Mouse (Mus musculus): Measurements from ENCODE around the gene Me1. TPM values are rescaled to one million over a fixed set of nuclear protein-coding genes. Genes with fewer than 3 reads are reported as not detected.
A peak's percentile ranks its signal among the peaks of the same experiment; 100 is the strongest.

Me1 gene
- total RNA-seq, 2 experiments from 2014 or later = 40.0 to 41.5 TPM

GRCm38 (mm10) chr9:86708921-86709320 lies 13.2 kb upstream of the Me1 start:
- no peak for DNase-seq

- no peak for DNase-seq
Measured at GRCm38 (mm10) chr9:86707431-86707830, 11.7 kb upstream of the Me1 start.

GRCm38 (mm10) chr9:86701844-86702243 lies 6.1 kb upstream of the Me1 start:
- DNase-seq = no peak

- no peak for DNase-seq
Measured at GRCm38 (mm10) chr9:86701264-86701663, 5.5 kb upstream of the Me1 start.

GRCm38 (mm10) chr9:86695199-86695817 lies 445 bp downstream of the Me1 start:
- DNase-seq = peak; percentile 41

GRCm38 (mm10) chr9:86694644-86695043 lies 1.1 kb downstream of the Me1 start:
- no peak for DNase-seq

DNA sequence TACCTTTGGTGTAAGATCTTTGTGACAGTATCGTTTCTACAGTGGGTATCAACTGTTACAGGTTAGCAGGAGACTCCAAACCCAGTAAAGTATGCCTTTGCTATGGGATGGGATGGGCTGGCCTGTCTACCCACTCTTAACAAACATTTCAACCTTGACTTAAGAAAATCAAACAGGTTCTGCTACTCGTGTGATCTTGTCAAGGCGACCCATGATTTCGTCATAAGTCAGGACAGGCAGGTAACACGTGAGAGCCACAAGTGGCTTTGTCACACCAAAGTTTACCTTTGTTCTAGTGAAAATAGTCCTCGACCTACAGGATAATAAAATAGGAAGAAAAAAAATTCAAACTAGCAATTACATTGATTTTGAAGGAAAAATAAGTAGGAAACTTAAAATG lies 1.8 kb downstream of the Me1 start:
- no peak for DNase-seq

DNA sequence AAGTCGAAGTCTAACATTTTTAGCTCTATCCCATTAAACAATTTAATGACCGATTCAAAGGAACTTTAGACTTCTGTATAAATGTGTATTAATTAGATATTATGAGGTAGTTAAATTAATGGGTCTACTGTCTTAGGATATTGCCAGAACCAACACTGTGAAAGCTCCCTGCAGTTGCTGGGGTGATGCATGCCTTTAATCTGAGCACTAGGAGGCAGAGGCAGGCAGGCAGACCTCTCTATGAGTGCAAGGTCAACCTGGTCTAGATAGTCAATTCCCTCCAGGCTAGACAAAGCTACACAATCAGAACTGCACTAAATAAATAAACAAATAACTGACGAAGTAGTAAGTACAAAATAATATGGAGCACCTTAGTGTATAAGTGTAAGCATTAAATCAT lies 3.1 kb downstream of the Me1 start:
- no peak for DNase-seq

- DNase-seq = no peak
Measured at GRCm38 (mm10) chr9:86692251-86692650, 3.5 kb downstream of the Me1 start.

GRCm38 (mm10) chr9:86691101-86691500 lies 4.7 kb downstream of the Me1 start:
- no peak for DNase-seq

GRCm38 (mm10) chr9:86683713-86684209 lies 12.0 kb downstream of the Me1 start:
- DNase-seq = no peak

DNA sequence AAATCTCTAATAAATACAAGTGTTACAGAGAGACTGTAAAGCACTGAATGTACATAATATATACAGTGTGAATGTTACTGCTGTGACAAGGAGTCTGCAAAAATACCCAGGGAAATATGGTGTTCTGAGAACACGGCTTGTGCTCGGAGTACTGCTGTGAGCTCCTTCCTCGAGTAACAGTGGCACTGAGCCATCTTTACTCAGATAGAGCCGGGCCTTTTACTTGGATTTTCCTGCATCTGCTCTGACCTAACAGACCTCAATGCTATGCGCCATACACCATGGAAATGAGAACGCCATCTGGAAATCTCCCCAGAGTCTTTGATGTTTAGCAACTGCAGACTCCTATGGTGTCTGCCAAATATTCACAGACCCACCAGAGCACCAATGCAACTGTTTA lies 12.9 kb downstream of the Me1 start:
- DNase-seq = no peak

DNA sequence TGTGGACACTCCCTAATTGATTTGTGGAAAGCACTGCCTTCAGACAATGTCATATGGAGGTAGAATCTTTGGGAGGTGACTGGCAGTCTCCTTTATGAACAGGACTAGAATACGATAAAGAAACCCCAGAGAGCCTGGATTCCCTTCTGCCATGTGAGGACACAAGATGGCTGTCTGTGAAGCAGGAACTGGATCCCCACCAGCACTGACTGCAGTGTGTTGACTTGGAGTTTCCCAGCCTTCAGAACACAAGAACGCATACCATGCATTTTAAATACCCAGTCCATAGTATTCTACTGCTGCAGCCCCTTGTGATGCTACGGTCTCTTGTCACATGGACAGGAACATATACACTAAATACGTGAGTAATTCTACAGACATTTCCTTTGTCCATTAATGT lies 13.5 kb downstream of the Me1 start:
- no peak for DNase-seq

GRCm38 (mm10) chr9:86680431-86680830 lies 15.3 kb downstream of the Me1 start:
- no peak for DNase-seq

GRCm38 (mm10) chr9:86679843-86680417 lies 15.8 kb downstream of the Me1 start:
- no peak for DNase-seq

DNA sequence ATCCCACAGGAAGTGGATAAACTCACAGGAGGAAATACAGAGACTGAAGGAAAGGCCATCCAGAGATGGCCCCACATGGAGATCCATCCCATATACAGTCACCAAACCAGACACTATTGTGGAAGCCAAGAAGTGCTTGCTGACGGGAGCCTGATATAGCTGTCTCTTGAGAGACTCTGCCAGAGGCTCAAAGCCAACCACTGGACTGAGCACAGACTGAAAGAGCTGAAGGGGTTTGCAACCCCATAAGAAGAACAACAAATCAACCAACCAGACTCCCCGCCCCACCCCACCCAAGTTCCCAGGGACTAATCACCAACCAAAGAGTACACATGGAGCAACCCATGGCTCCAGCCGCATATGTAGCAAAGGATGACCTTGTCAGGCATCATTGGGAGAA lies 19.5 kb downstream of the Me1 start:
- no peak for DNase-seq

DNA sequence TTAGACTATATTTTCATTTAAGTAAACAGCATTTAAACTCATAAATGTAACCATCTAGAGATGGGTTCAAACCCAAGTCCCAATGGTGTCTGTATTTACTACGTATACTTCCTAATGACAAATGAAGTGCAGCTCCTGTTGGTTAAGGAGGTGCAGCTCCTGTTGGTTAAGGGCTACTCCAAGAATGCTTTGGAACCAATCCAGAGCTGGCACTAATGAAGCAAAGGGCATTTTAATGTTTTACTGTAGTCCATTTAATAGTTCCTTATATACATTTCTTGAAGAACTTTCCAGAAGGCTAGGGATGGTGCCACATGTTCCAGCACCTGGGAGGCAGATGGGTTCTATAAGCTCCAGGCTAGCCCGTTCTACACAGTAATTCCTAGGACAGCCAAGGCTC lies 20.3 kb downstream of the Me1 start:
- DNase-seq = no peak

GRCm38 (mm10) chr9:86672907-86673472 lies 22.8 kb downstream of the Me1 start:
- no peak for DNase-seq

DNA sequence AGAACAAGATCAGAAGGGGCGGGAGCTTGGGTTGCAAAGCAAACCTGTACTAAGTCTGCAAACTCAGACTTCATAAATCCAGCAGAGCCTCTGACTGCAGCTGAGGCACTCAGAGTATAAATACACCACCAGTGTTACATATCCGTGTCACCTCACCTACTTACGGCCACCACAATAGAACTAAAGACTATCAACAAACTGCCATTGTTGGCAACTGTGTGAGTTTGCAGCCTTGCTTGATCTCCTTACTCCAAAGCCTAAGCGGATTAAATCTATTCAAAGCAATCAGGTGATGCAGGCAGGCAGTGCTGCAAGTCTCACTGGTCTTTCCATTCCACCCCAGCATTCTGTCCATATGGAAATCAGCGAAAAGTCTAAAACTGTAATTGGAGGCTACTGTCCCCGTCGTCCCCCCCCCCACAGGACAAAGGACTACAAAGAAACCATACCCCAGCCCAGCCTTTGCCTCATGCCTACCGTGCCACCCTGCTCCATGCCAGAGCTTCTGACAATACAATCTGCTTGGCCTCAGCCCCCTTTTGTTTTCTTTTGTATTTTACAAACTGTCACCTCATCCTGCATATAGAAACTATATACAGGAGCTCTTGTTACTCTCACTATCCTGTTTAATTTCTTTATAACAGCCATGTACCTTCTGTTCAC lies 27.0 kb downstream of the Me1 start:
- no peak for DNase-seq

DNA sequence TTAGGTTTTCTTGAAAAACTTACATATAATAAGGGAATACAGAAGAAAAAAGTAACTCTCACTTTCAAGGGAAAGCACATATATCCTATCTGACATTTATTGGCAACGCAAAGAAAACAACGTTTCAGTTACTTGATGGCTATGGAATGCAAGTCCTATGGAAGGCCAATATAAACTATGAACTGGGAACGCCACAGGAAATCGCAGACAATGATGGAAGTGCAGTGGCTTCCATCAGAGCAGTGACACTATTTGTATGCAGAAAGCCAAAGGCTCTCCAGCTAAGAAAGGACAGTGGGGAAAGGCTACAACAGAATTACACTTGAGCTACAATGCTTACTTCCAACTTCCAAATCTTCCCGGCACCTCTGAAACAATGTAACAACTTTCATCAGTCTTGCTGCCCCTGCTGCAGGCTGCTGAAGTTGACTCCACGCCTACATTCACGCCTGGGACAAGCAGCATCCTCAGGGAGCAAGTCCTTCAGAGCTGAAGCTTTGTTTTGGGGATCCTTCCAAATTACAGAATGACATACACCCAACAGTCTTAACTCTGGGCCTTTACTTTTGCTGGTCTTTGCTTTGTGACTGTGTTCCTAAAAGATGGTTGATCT lies 28.5 kb downstream of the Me1 start:
- DNase-seq = no peak

DNA sequence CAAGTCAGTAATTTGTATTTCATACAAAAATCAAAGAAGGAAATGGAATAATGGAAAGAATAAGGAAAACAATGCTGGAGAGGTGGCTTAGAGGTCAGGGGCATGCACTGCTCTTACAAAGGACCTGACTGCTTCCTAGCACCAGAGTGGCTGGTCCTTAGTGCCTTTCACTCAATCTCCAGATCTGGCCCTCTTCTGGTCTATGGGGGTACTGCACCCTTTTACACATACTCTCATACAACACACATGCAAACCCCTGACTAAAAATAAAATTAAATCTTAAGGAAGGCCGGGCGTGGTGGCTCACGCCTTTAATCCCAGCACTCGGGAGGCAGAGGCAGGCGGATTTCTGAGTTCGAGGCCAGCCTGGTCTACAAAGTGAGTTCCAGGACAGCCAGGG lies 34.1 kb downstream of the Me1 start:
- DNase-seq = no peak

DNA sequence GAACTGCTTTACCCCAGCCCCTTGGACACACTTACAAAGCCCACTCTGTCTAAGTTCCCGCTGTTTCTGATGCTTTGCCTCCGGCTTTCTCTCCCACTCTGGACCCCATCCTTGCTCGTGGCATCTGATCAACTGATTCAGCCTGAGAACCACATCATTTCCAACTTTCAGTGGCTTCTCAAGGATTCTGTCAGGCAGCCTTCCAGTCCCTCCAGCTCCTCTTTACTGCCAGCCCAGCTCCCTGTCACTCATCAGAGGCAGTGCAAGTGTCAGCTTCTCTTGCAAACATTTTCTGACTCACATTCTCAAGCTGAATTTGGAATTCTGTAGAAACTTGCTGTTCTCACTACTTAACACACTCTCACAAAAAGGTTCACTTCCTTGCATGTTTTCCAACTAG lies 34.5 kb downstream of the Me1 start:
- no peak for DNase-seq

DNA sequence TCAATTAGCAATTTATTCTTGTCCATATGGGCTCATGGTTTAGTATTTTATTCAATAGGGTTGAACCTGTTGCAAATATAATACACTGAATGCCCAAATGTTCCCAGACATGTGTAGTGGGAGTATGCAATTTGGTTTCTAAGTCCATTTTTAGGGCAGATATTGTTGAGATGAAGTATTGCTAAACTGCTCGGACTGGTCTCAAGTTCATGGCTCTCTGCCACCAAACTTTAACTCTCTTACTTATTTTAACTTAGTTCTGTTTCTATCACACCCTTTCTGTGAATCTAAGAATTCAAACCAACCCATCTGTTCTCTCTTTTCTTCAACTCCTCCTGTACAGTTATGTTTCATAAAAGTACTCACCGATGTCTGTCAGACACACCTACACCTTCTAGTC lies 35.4 kb downstream of the Me1 start:
- no peak for DNase-seq

Measured in gastrocnemius, postnatal 10 days (tissue).